Comparison of ENCODE assay signal across 12 mouse cellular contexts in the genomic region with DNA sequence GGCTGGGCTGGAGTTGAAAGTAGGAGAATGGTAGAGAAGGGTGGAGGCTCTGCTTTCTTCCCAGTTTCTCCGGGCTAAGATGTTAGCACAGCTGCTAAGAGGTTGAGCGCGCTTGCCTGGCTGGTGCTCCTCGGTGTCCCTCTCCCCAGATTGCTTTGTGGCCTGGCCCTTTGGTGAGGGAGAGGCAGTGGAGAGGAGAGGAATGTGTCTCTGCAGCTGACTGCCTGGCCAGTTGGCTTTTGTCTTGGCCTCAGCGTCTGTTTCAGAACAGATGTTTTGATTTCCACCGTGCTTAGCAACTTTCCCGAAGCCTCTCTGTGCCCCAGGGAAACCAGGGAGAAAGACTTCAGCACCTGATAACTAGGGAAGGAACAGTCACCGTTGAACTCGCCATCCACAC. TPM values are rescaled to one million over a fixed set of nuclear protein-coding genes. Genes with fewer than 3 reads are reported as not detected.
DNase-seq lines count a peak whose midpoint lies in the region; ATAC-seq and TF ChIP-seq lines count a peak whose summit lies in the region.
"Had no signal": no experiment of that assay in that cellular context is flagged by ENCODE, and none has a peak within 500 bp of the region (broad histone marks: within the 10 kb centered on the region; RNA-seq: fewer than 3 reads in every experiment).

No protein-coding gene starts in this region.

- no peak for DNase-seq in kidney, adult 8-10 months
- DNase-seq in embryonic facial prominence, embryonic 14.5 days (ENCODE audit: low spot score), result peak; percentile 66
- DNase-seq in intestine, embryonic 14.5 days (ENCODE audit: low spot score), result peak; percentile 60
- no peak for DNase-seq in ovary, postnatal 10 days (ENCODE audit: low spot score)
- no peak for DNase-seq in thymus, adult 18-20 months
- DNase-seq: midbrain, embryonic 14.5 days had no signal

- H3K27ac ChIP-seq in kidney, embryonic 16.5 days (ENCODE audit: low read length), result peak overlapping the region; percentile 53; the same call in 1 of the 2 replicates
- H3K27ac ChIP-seq in embryonic facial prominence, embryonic 14.5 days (replicated peaks; ENCODE audit: low read depth, low read length), result peak overlapping the region; percentile 35
- H3K27ac ChIP-seq in intestine, embryonic 14.5 days (ENCODE audit: low read depth), result peak overlapping the region; percentile 72
- H3K27ac ChIP-seq: liver, embryonic 15.5 days had no signal

- no peaks in the 10 kb centered on the region for H3K27me3 ChIP-seq in kidney, embryonic 16.5 days (ENCODE audit: insufficient read depth, low read length)
- no peaks in the 10 kb centered on the region for H3K27me3 ChIP-seq in embryonic facial prominence, embryonic 14.5 days (replicated peaks; ENCODE audit: control insufficient read depth, insufficient read depth, low read length)
- H3K27me3 ChIP-seq in intestine, embryonic 14.5 days (replicated peaks; ENCODE audit: control insufficient read depth, insufficient read depth, low read length), result no peaks in the 10 kb centered on the region
- no peaks in the 10 kb centered on the region for H3K27me3 ChIP-seq in myocyte (ENCODE audit: control insufficient read depth, insufficient read depth, insufficient read length)
- H3K27me3 ChIP-seq: liver, embryonic 15.5 days had no signal

- H3K4me3 ChIP-seq in kidney, embryonic 16.5 days (ENCODE audit: low read length), result no peak overlapping the region
- H3K4me3 ChIP-seq in embryonic facial prominence, embryonic 14.5 days (ENCODE audit: low read depth, low read length), result no peak overlapping the region
- no peak overlapping the region for H3K4me3 ChIP-seq in intestine, embryonic 14.5 days (ENCODE audit: low read depth, low read length)
- no peak overlapping the region for H3K4me3 ChIP-seq in myocyte
- H3K4me3 ChIP-seq: liver, embryonic 15.5 days had no signal

- TF ChIP-seq POLR2A in myocyte (IDR thresholded peaks at IDR 0.05; ENCODE audit: insufficient read length, low read depth), result no peak

- H3K9ac ChIP-seq in kidney, embryonic 16.5 days (replicated peaks; ENCODE audit: low read length), result no peak overlapping the region
- no peak overlapping the region for H3K9ac ChIP-seq in embryonic facial prominence, embryonic 14.5 days (ENCODE audit: low read depth, low read length)
- H3K9ac ChIP-seq in intestine, embryonic 14.5 days (ENCODE audit: low read length), result no peak overlapping the region
- H3K9ac ChIP-seq: liver, embryonic 15.5 days had no signal

- H3K36me3 ChIP-seq in kidney, embryonic 16.5 days (ENCODE audit: insufficient read depth, low read length), result no peaks in the 10 kb centered on the region
- H3K36me3 ChIP-seq in embryonic facial prominence, embryonic 14.5 days (ENCODE audit: control insufficient read depth, insufficient read depth, low read length), result no peaks in the 10 kb centered on the region
- H3K36me3 ChIP-seq in intestine, embryonic 14.5 days (ENCODE audit: control insufficient read depth, insufficient read depth, low read length), result no peaks in the 10 kb centered on the region; the same call in 1 of the 2 replicates
- no peaks in the 10 kb centered on the region for H3K36me3 ChIP-seq in myocyte (ENCODE audit: control insufficient read depth, insufficient read depth)
- H3K36me3 ChIP-seq: liver, embryonic 15.5 days had no signal

- H3ac ChIP-seq in myocyte (ENCODE audit: control insufficient read depth, insufficient read length), result no peak overlapping the region

- H3K9me3 ChIP-seq in kidney, embryonic 16.5 days (ENCODE audit: low read length), result no peaks in the 10 kb centered on the region
- no peaks in the 10 kb centered on the region for H3K9me3 ChIP-seq in embryonic facial prominence, embryonic 14.5 days (ENCODE audit: control insufficient read depth, low read length)
- no peaks in the 10 kb centered on the region for H3K9me3 ChIP-seq in intestine, embryonic 14.5 days (ENCODE audit: control insufficient read depth, low read length)
- H3K9me3 ChIP-seq: liver, embryonic 15.5 days had no signal

- H3K4me2 ChIP-seq in kidney, embryonic 16.5 days (replicated peaks; ENCODE audit: low read depth, low read length), result no peak overlapping the region
- H3K4me2 ChIP-seq in embryonic facial prominence, embryonic 14.5 days (ENCODE audit: low read depth, low read length), result no peak overlapping the region
- H3K4me2 ChIP-seq in intestine, embryonic 14.5 days (ENCODE audit: low read length), result 0 out of 2 replicates have a peak overlapping the region, but pooled peaks have one; percentile 2
- peak overlapping the region; percentile 51 for H3K4me2 ChIP-seq in myocyte (ENCODE audit: low read depth)
- H3K4me2 ChIP-seq: liver, embryonic 15.5 days had no signal

- peaks cover 15% of the 10 kb centered on the region for H3K4me1 ChIP-seq in kidney, embryonic 16.5 days (ENCODE audit: insufficient read depth, low read length)
- H3K4me1 ChIP-seq in embryonic facial prominence, embryonic 14.5 days (ENCODE audit: control insufficient read depth, insufficient read depth, low read length), result peaks cover 10% of the 10 kb centered on the region
- H3K4me1 ChIP-seq in intestine, embryonic 14.5 days (replicated peaks; ENCODE audit: control insufficient read depth, insufficient read depth, low read length), result peaks cover 26% of the 10 kb centered on the region

- peaks cover 84% of the 10 kb centered on the region for H3K79me2 ChIP-seq in myocyte (ENCODE audit: control insufficient read depth, insufficient read depth)

- 36% methylated on average over 9 of the region's 9 CpGs for WGBS in kidney, embryonic 16.5 days
- WGBS in embryonic facial prominence, embryonic 14.5 days, result 33% methylated on average over 9 of the region's 9 CpGs
- WGBS in intestine, embryonic 14.5 days, result 37% methylated on average over 9 of the region's 9 CpGs

- ATAC-seq in kidney, embryonic 16.5 days (ENCODE audit: low FRiP score, low TSS enrichment), result no peak
- peak; percentile 65; the same call in 1 of the 2 replicates for ATAC-seq in embryonic facial prominence, embryonic 14.5 days (ENCODE audit: low read depth)
- no peak for ATAC-seq in intestine, embryonic 14.5 days (replicated peaks; ENCODE audit: low FRiP score, low TSS enrichment, low read depth)
- no peak for ATAC-seq in megakaryocyte-erythroid progenitor cell, adult 5-6 weeks (replicated peaks; ENCODE audit: low FRiP score, low TSS enrichment, poor library complexity, severe bottlenecking)
- ATAC-seq: activated CD4-positive, CD25-positive, alpha-beta regulatory T cell, adult 4 months; inflammation-experienced regulatory T-cells, adult 6 months had no signal

TF ChIP-seq in myocyte, 11 proteins besides CTCF, POLR2A, EP300 and RAD21:
- TF ChIP-seq MAX (IDR thresholded peaks at IDR 0.05; ENCODE audit: low read depth) (no peak), MYOG (IDR thresholded peaks at IDR 0.05; ENCODE audit: control insufficient read depth in 1 of 3, insufficient read depth in 1 of 3, insufficient read length in 2 of 3, low read depth in 2 of 3) (peak; percentile 73 to 96 (median 88)), TCF12 (IDR thresholded peaks at IDR 0.05; ENCODE audit: insufficient read depth, poor library complexity, severe bottlenecking) (peak; percentile 67), TCF3 (IDR thresholded peaks at IDR 0.05; ENCODE audit: insufficient read length, low read depth) (peak; percentile 56), CEBPB (IDR thresholded peaks at IDR 0.05; ENCODE audit: insufficient read depth, poor library complexity, severe bottlenecking) (no peak), MYOD1 (IDR thresholded peaks at IDR 0.05; ENCODE audit: control insufficient read depth in 1 of 3, insufficient read length in 2 of 3, low read depth in 2 of 3) (peak; percentile 61 to 84 (median 80))

RNA-seq across cellular contexts. Expression of gene Synj2, which starts 18.7 kb away (rescaled TPM):
- 4.0 and 4.3 TPM in 2 replicates for polyA plus RNA-seq in kidney, embryonic 16.5 days (2015; fragmentation: Nextera tagmentation; extraction: Ambion mirVana)
- 4.3 and 4.7 TPM in 2 replicates for polyA plus RNA-seq in embryonic facial prominence, embryonic 14.5 days (2014; fragmentation: Nextera tagmentation; extraction: Ambion mirVana)
- 9.0 and 10.0 TPM in 2 replicates for polyA plus RNA-seq in intestine, embryonic 14.5 days (2014; fragmentation: Nextera tagmentation; extraction: Ambion mirVana)
- polyA plus RNA-seq in myocyte (2012; fragmentation: generic; extraction: Trizol), result 32.1 TPM
- total RNA-seq in megakaryocyte-erythroid progenitor cell, adult 5-6 weeks (2014; fragmentation: Nextera tagmentation), result 2.0 and 3.6 TPM in 2 replicates
- total RNA-seq in megakaryocyte-erythroid progenitor cell, adult 5-6 weeks (2017), result 1.5 and 1.8 TPM in 2 replicates

Comparison
In these comparisons a context has a peak if more than half of its experiments do, and no peak if none do; other contexts are left out.
1. H3K4me2 ChIP-seq: peak in intestine, embryonic 14.5 days (single experiment) and myocyte (single experiment); none in kidney, embryonic 16.5 days (single experiment) and embryonic facial prominence, embryonic 14.5 days (single experiment).
2. DNase-seq: peak in embryonic facial prominence, embryonic 14.5 days (single experiment) and intestine, embryonic 14.5 days (single experiment); none in kidney, adult 8-10 months (0 of 2), ovary, postnatal 10 days (single experiment) and thymus, adult 18-20 months (0 of 2).
3. Peak in every context shown above with its lines, with median percentiles within 50 percentile points of each other: H3K27ac ChIP-seq.